Mouse (Mus musculus) liver, embryonic 15.5 days (tissue): ENCODE measurements at regions not wholly inside any gene's neighbourhood (a gene's known extent, or its start where the extent isn't known, plus 50 kb on each side); places are given as distances from the start of the nearest gene placed in this dataset.

ENCODE experiments used
- ATAC-seq: fragments of 200-750 bp; cut with Nextera tagmentation; 2 replicates; pipeline ENCODE4 v1.8.0; 2017; ENCODE audit warnings: moderate number of reproducible peaks, mild to moderate bottlenecking, moderate library complexity; ENCODE audit not compliant: insufficient read depth
- H3K27ac ChIP-seq: fragments of 300-500 bp; sonication (generic); replicated peaks from 2 replicates; pipeline ENCODE4 v1.5.1; 2015; ENCODE audit warnings: mild to moderate bottlenecking, inconsistent platforms
- H3K27me3 ChIP-seq: fragments of 300-500 bp; sonication (generic); 2 replicates; pipeline ENCODE4 v1.6.1; 2015; ENCODE audit warnings: mild to moderate bottlenecking, inconsistent platforms
- H3K36me3 ChIP-seq: fragments of 300-500 bp; sonication (generic); replicated peaks from 2 replicates; pipeline ENCODE4 v1.6.1; 2015; ENCODE audit warnings: moderate library complexity, mild to moderate bottlenecking, inconsistent platforms
- H3K4me1 ChIP-seq: fragments of 300-500 bp; sonication (generic); replicated peaks from 2 replicates; pipeline ENCODE4 v1.6.1; 2015; ENCODE audit warnings: inconsistent platforms
- H3K4me2 ChIP-seq: fragments of 300-500 bp; sonication (generic); 2 replicates; pipeline ENCODE4 v1.6.1; 2015; ENCODE audit warnings: moderate library complexity, mild to moderate bottlenecking, inconsistent platforms
- H3K4me3 ChIP-seq: fragments of 300-500 bp; sonication (generic); replicated peaks from 2 replicates; pipeline ENCODE4 v1.5.1; 2015; ENCODE audit warnings: mild to moderate bottlenecking, inconsistent platforms
- H3K9ac ChIP-seq: fragments of 300-500 bp; sonication (generic); 2 replicates; pipeline ENCODE4 v1.6.1; 2015; ENCODE audit warnings: moderate library complexity, mild to moderate bottlenecking, inconsistent platforms
- H3K9me3 ChIP-seq: fragments of 300-500 bp; sonication (generic); replicated peaks from 2 replicates; pipeline ENCODE4 v1.6.1; 2016; ENCODE audit warnings: inconsistent platforms
- WGBS: fragments of 180-500 bp; shearing (Covaris S2); methylation state at CpG from one replicate; pipeline ENCODE4 v1.1.7; 2015; ENCODE audit warnings: mixed read lengths; ENCODE audit not compliant: insufficient replicate concordance; 5-methylcytosine and 5-hydroxymethylcytosine counted together

DNA sequence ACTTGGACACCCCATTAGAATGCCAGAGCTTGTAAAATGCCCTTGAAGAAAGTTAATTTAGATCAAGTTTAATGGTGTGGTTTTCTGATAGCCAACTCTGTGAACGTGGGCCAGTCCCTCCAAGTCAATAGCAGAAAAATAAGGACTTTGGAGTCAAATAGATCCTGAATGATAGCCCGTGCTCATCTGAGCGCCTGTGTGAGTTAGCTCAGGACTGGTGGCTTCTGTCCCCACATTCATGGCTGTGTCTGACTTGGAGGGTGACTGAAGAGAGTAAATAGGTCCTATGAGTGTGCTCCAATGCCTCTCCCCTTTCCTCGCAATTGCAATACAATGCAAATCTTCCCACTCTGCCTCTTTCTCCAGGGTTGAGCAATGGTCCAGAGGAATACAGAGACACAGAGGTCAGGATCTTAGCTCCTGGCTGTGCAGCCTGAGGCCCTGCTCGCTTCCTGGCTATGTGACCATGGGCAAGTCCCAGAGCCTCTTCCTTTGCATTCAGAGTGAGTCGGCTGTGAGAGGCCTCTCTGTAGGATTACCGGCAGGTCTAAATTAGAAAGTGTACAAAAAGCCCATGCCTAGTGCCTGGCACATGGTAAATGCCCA lies 164.2 kb upstream of the Lpp start:
- Histone ChIP-seq H3K36me3 (no peaks in the 10 kb centered on the region), H3K9me3 (no peaks in the 10 kb centered on the region), H3K9ac (no peak overlapping the region), H3K4me1 (0 out of 2 replicates have a peak, but pooled peaks cover 4% of the 10 kb centered on the region), H3K4me3 (no peak overlapping the region), H3K27me3 (no peaks in the 10 kb centered on the region), H3K4me2 (no peak overlapping the region), H3K27ac (peak overlapping the region; percentile 55)
- WGBS: 52% methylated on average over 7 of the region's 7 CpGs
- peak; percentile 74 for ATAC-seq

DNA sequence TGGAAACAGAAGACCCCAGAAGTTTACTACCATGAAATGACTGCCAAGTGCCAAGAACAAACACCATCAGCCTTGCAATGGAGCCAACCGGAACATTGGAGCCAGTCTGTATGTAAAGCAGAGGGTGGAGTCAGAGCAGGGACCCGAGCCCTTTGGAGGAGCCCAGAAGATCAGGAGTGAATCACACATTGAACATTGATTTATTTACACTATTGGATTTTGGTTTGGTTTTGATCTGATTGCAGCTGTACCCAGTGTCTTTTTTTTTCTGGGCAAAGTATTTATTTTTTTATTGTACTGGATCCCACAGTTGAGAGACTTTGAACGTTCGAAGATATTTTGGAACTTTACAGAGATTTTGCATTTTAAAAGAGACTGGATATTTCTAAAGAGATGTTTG lies 167.4 kb upstream of the Lpp start:
- ATAC-seq: no peak
- Histone ChIP-seq H3K27me3 (no peaks in the 10 kb centered on the region), H3K9ac (no peak overlapping the region), H3K9me3 (no peaks in the 10 kb centered on the region), H3K4me3 (no peak overlapping the region), H3K36me3 (no peaks in the 10 kb centered on the region), H3K27ac (no peak overlapping the region), H3K4me2 (no peak overlapping the region), H3K4me1 (peaks cover 11% of the 10 kb centered on the region; the same call in 1 of the 2 replicates)
- 62% methylated on average over 4 of the region's 4 CpGs for WGBS

DNA sequence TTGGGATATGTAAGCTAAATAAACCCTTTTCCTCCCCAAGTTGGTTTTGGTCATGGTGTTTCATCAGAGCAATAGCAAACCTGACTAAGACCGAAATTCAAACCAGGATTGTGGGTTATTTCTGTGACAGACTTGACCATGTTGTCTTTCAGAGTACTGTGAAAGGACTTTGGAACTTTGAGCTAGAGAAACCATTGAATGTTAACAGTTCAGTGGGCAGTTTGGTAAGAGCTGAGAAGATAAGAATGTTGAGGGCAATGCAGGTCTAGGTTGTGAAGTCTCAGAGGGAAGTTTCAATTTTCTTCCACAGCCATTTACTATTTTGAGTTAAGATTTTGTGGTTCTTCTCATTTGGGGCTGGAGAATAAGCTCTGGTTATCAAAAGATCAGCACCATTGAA lies 168.2 kb upstream of the Lpp start:
- no peak overlapping the region for H3K4me3 ChIP-seq
- 39% methylated on average over 1 of the region's 1 CpGs for WGBS

DNA sequence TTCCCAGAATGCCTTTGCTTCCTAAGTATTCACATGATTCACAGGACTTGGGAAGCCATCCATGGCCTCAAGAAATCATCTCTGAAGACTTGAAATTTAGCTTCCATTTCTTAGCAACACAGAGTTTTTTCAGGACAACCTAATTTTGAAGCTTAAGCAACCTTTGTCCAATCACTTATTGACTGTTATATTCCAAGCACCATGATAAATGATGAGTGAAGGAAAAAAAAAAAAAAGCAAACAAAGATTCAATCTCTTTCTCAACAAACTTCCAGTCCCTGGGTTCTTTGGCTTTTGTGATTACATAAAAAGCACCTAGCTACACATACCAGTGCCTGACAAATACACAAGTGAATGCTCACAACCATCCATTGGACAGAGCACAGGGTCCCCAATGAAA lies 169.4 kb upstream of the Lpp start:
- Histone ChIP-seq H3K4me3 (no peak overlapping the region), H3K9me3 (no peaks in the 10 kb centered on the region), H3K4me1 (peaks cover 7% of the 10 kb centered on the region; the same call in 1 of the 2 replicates), H3K4me2 (no peak overlapping the region), H3K27me3 (no peaks in the 10 kb centered on the region), H3K9ac (no peak overlapping the region), H3K27ac (no peak overlapping the region), H3K36me3 (no peaks in the 10 kb centered on the region)
- no peak for ATAC-seq

More for the DNA sequence above, 168.2 kb upstream of the Lpp start:
- no peak for ATAC-seq
- peak overlapping the region; percentile 19; the same call in 1 of the 2 replicates for H3K27ac ChIP-seq
- H3K9ac ChIP-seq: no peak overlapping the region
- no peaks in the 10 kb centered on the region for H3K36me3 ChIP-seq
- H3K4me2 ChIP-seq: no peak overlapping the region
- H3K9me3 ChIP-seq: no peaks in the 10 kb centered on the region
- H3K27me3 ChIP-seq: no peaks in the 10 kb centered on the region
- H3K4me1 ChIP-seq: peaks cover 11% of the 10 kb centered on the region; the same call in 1 of the 2 replicates

GRCm38 (mm10) chr16:24223527-24223880 lies 169.8 kb upstream of the Lpp start:
- Histone ChIP-seq H3K36me3 (no peaks in the 10 kb centered on the region), H3K9me3 (no peaks in the 10 kb centered on the region), H3K9ac (no peak overlapping the region), H3K4me3 (no peak overlapping the region), H3K4me1 (peaks cover 7% of the 10 kb centered on the region; the same call in 1 of the 2 replicates), H3K27ac (no peak overlapping the region), H3K27me3 (no peaks in the 10 kb centered on the region), H3K4me2 (no peak overlapping the region)
- ATAC-seq: no peak
- 36% methylated on average over 2 of the region's 2 CpGs for WGBS

GRCm38 (mm10) chr16:24222759-24223526 lies 170.4 kb upstream of the Lpp start:
- no peak overlapping the region for H3K4me3 ChIP-seq
- H3K36me3 ChIP-seq: no peaks in the 10 kb centered on the region
- H3K4me1 ChIP-seq: peaks cover 7% of the 10 kb centered on the region; the same call in 1 of the 2 replicates
- H3K4me2 ChIP-seq: no peak overlapping the region
- ATAC-seq: no peak
- H3K9ac ChIP-seq: no peak overlapping the region
- H3K9me3 ChIP-seq: no peaks in the 10 kb centered on the region
- H3K27me3 ChIP-seq: no peaks in the 10 kb centered on the region
- 19% methylated on average over 5 of the region's 5 CpGs for WGBS
- H3K27ac ChIP-seq: peak overlapping the region; percentile 57; the same call in 1 of the 2 replicates

DNA sequence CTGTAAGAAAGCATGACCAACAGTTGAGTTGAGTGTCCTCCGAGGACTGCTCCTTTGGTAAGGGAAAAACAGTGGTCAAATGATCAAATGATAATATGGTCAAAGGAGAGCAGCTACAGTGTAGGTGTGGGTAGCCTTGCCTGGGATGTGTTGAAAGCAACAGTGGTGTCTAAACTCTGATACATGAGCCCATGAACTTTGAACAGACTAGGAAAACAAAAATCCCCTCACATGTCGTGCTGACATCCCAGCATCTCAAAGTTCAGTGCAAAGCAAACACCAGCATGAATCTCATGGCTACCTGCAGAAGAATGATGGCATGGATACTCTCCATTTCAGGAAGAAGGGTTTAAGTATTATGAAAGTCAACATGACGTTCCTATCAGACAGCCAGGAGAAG lies 171.3 kb upstream of the Lpp start:
- no peaks in the 10 kb centered on the region for H3K9me3 ChIP-seq

DNA sequence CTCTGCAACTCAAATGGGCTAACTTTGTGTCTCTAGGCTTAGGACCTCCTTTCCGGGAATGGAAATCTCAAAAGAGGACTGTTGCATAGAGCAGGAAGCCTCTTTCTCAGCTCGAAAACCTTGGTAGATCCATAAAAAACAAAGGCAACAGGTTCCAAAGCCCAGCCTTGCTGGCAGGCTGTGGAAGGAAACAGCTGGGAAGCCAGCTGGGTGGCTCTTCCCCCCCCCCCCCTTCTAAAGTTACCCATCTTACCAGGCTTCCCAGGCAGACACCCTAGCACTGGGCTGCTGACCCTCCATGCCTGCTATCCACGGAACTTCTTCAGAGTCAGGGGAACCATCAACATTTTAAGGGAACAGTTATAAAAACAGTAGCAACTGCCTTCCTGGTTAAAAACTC lies 172.7 kb upstream of the Lpp start:
- H3K27me3 ChIP-seq: no peaks in the 10 kb centered on the region
- 49% methylated on average over 3 of the region's 3 CpGs for WGBS
- H3K9me3 ChIP-seq: no peaks in the 10 kb centered on the region
- no peak overlapping the region for H3K9ac ChIP-seq
- H3K27ac ChIP-seq: no peak overlapping the region
- no peaks in the 10 kb centered on the region for H3K36me3 ChIP-seq
- peaks cover 7% of the 10 kb centered on the region; the same call in 1 of the 2 replicates for H3K4me1 ChIP-seq
- H3K4me3 ChIP-seq: no peak overlapping the region
- no peak overlapping the region for H3K4me2 ChIP-seq
- no peak for ATAC-seq

More for the DNA sequence above, 171.3 kb upstream of the Lpp start:
- H3K27ac ChIP-seq: peak overlapping the region; percentile 57
- no peak overlapping the region for H3K9ac ChIP-seq
- WGBS: 43% methylated on average over 3 of the region's 3 CpGs
- no peaks in the 10 kb centered on the region for H3K27me3 ChIP-seq
- H3K4me2 ChIP-seq: no peak overlapping the region
- peaks cover 7% of the 10 kb centered on the region; the same call in 1 of the 2 replicates for H3K4me1 ChIP-seq
- no peaks in the 10 kb centered on the region for H3K36me3 ChIP-seq
- peak; percentile 79 for ATAC-seq
- no peak overlapping the region for H3K4me3 ChIP-seq

DNA sequence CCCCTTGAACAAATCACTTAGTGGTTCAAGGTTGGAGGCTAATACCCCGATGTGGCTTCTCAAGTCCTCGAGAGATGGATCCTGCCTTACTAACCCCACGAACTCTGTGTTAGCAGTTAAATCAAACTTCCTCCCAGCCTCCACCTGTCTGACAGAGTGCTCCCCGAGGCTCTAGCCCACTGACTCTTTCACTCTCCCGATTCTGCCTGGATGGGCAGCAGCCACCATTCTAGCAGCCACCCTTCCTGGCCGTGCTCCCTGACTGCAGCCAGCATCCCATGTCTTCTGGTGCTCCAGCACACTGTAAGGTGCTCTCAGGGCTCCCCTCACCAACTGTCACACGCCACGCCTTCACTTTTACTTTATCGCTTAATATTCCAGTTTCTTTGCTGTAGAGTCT lies 173.6 kb upstream of the Lpp start:
- no peak for ATAC-seq
- no peak overlapping the region for H3K4me2 ChIP-seq
- H3K27me3 ChIP-seq: no peaks in the 10 kb centered on the region
- WGBS: 56% methylated on average over 9 of the region's 9 CpGs
- no peak overlapping the region for H3K27ac ChIP-seq
- H3K4me3 ChIP-seq: no peak overlapping the region
- no peaks in the 10 kb centered on the region for H3K36me3 ChIP-seq
- H3K9ac ChIP-seq: no peak overlapping the region
- H3K9me3 ChIP-seq: no peaks in the 10 kb centered on the region
- H3K4me1 ChIP-seq: peaks cover 7% of the 10 kb centered on the region; the same call in 1 of the 2 replicates

- Histone ChIP-seq H3K4me2 (no peak overlapping the region), H3K9ac (no peak overlapping the region), H3K9me3 (no peaks in the 10 kb centered on the region), H3K4me1 (peaks cover 7% of the 10 kb centered on the region; the same call in 1 of the 2 replicates), H3K27ac (no peak overlapping the region), H3K36me3 (no peaks in the 10 kb centered on the region), H3K27me3 (no peaks in the 10 kb centered on the region), H3K4me3 (no peak overlapping the region)
- WGBS: 57% methylated on average over 4 of the region's 4 CpGs
- no peak for ATAC-seq
Observed at GRCm38 (mm10) chr16:24218850-24219185, 174.5 kb upstream of the Lpp start.

GRCm38 (mm10) chr16:24218162-24218849 lies 175.0 kb upstream of the Lpp start:
- ATAC-seq: no peak
- H3K4me1 ChIP-seq: peaks cover 6% of the 10 kb centered on the region; the same call in 1 of the 2 replicates
- H3K27ac ChIP-seq: no peak overlapping the region
- no peaks in the 10 kb centered on the region for H3K36me3 ChIP-seq
- H3K9me3 ChIP-seq: no peaks in the 10 kb centered on the region
- H3K4me3 ChIP-seq: no peak overlapping the region
- no peak overlapping the region for H3K4me2 ChIP-seq
- H3K27me3 ChIP-seq: no peaks in the 10 kb centered on the region
- WGBS: 66% methylated on average over 14 of the region's 14 CpGs
- no peak overlapping the region for H3K9ac ChIP-seq
